Mouse (Mus musculus) spleen, adult 12 weeks (tissue): ENCODE data around the gene Ctla2b.
"Not testable (repeated sequence)": the region's sequence is repeated elsewhere in the genome, so short reads cannot be mapped to it uniquely, and the experiment has no call there.

Experiments
- DNase-seq: peaks from one replicate; pipeline ENCODE4 v3.0.0; 2022; ENCODE audit warnings: low spot score

Ctla2b gene

DNA sequence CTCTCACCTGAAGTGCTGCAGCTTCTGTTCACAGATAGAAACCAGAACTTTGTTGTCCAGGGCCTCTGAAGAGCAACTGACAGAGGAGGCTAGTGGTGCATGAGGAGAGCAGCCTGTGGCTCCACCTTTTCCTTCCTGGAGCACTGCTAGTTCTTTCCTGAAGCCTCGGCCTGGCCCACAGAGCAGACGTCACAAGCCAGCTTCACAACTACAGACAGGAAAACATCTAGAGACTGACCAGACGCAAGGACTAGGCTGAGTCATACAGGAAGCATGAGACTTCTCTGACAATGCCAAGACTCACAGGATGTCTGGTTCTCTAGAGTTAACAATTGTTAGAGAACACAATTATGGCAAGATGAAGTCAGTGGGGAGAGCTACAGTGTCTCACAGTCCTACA, at the start of gene Ctla2b:
TSS of gene Ctla2b (minus strand) at position 120 of the 400 bp plus-strand sequence.
- no peak for DNase-seq

GRCm38 (mm10) chr13:60941884-60942283, 44.6 kb upstream of the Ctla2b start, which contains the start of gene Tpbpa:
Gene Tpbpa, minus strand, starts transcription at chr13:60941984.
- DNase-seq = not testable (repeated sequence)

- DNase-seq = no peak
Measured at GRCm38 (mm10) chr13:60936500-60936901, 39.3 kb upstream of the Ctla2b start, which contains the start of the genes Gm49391 and Ctla2a. Gene Gm49391, minus strand, starts transcription at chr13:60936571. Gene Ctla2a, minus strand, starts transcription at chr13:60936625.

DNA sequence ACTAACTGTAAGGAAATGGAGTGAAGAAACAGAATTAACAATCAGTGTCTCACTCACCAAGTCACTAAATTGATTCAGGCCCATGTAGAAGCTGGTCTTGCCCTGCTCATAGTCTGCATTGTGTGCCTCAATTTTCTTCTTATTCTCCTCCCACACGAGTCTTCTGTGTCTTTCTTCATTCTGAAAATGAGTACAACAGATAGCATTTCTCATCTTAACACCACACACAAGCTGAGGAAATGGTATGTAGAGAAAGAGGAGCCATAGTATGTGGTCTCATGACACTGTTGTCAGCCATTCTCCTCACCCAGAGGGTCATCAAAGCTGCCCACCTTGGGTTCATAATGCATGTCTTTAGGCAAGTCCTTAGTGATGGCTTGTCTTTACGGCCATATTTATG, 38.2 kb upstream of the Ctla2b start, which contains the start of gene Gm49393:
TSS of gene Gm49393 (minus strand) at position 101 of the 400 bp plus-strand sequence.
- DNase-seq = not testable (repeated sequence)

- not testable (repeated sequence) for DNase-seq
Measured at GRCm38 (mm10) chr13:60904780-60905179, 7.5 kb upstream of the Ctla2b start, which contains the start of gene Tpbpb. Gene Tpbpb, minus strand, starts transcription at chr13:60904880.

- not testable (repeated sequence) for DNase-seq
Measured at GRCm38 (mm10) chr13:60896794-60897193, 453 bp downstream of the Ctla2b start, which contains the start of gene Gm49392. Gene Gm49392, minus strand, starts transcription at chr13:60896894.

GRCm38 (mm10) chr13:60895406-60896160, 1.7 kb downstream of the Ctla2b start:
- no peak for DNase-seq

GRCm38 (mm10) chr13:60892301-60892700, 4.9 kb downstream of the Ctla2b start:
- no peak for DNase-seq

- no peak for DNase-seq
Measured at GRCm38 (mm10) chr13:60864281-60864680, 33.0 kb downstream of the Ctla2b start, which contains the start of gene 4930486L24Rik. Gene 4930486L24Rik, minus strand, starts transcription at chr13:60864475.

GRCm38 (mm10) chr13:60848241-60849120, 48.8 kb downstream of the Ctla2b start:
- no peak for DNase-seq
